Mouse (Mus musculus) lung, adult 2 months (tissue): ENCODE data around the gene Oas2. TPM values are rescaled to one million over a fixed set of nuclear protein-coding genes. Genes with fewer than 3 reads are reported as not detected.

ENCODE experiments used
- DNase-seq: peaks from one replicate; pipeline ENCODE4 v3.0.0; 2022
- H3K4me1 ChIP-seq: fragments of 200-500 bp; 2 replicates; pipeline ENCODE4 v1.6.1; 2011; ENCODE audit warnings: low read length; ENCODE audit not compliant: control insufficient read depth, insufficient read depth
- H3K4me3 ChIP-seq: fragments of 200-500 bp; replicated peaks from 2 replicates; pipeline ENCODE3; 2011; ENCODE audit warnings: low read depth, mild to moderate bottlenecking, control low read depth, low read length; ENCODE audit errors: extremely low read depth
- CTCF ChIP-seq: fragments of 200-500 bp; IDR thresholded peaks from 2 replicates; pipeline ENCODE4 v1.5.1; 2011; ENCODE audit warnings: mild to moderate bottlenecking, low read length, control low read depth; ENCODE audit not compliant: insufficient read depth
- POLR2A ChIP-seq: fragments of 200-500 bp; IDR thresholded peaks from 2 replicates; pipeline ENCODE4 v1.6.1; 2011; ENCODE audit warnings: low read depth, mild to moderate bottlenecking, control low read depth, low read length, borderline replicate concordance; ENCODE audit errors: extremely low read depth
- WGBS: fragments of 180-500 bp; shearing (Covaris S2); methylation state at CpG from one replicate; pipeline ENCODE4 v1.1.7; 2018; 5-methylcytosine and 5-hydroxymethylcytosine counted together
- polyA plus RNA-seq: library from polyadenylated mRNA; depleted of rRNA; stranded (reverse); fragments of >200 nt; gene quantifications from 2 replicates; pipeline ENCODE4 v1.2.3, GENCODE M21; 2012

Oas2 gene
- polyA plus RNA-seq, 1 experiment = 4.5 TPM

DNA sequence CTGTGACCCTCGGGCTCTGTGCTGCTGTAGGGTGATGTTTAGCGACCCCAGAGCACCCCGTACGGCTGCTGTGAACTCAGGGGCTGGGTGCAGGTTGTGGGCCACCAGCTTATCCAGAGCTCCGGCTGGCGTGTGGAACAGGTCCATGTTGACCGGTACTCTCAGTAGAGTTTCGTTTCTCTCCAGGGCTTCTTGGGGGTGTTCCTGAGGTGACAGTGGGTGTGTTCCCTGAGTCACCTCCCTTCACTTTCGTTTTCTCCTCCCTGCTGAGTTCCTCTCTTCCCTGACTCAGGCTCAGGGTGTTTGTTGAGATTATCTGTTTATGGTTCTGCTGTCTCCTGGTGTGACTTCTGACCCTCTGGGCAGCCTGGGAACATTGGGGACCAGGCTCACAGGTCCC lies 27.8 kb upstream of the Oas2 start, which contains the start of gene Oas3:
Gene Oas3, minus strand, starts transcription at position 184 of the 400 bp plus-strand sequence.
- TF ChIP-seq CTCF (no peak), POLR2A (no peak)
- 53% methylated on average over 9 of the region's 9 CpGs for WGBS
- DNase-seq = no peak
- H3K4me3 ChIP-seq = peak within 1 kb of the TSS; percentile 4
- peaks cover 4% of the 10 kb centered on the region; the same call in 1 of the 2 replicates for H3K4me1 ChIP-seq

GRCm38 (mm10) chr5:120776801-120777200 lies 27.1 kb upstream of the Oas2 start:
- no peak for TF ChIP-seq CTCF
- TF ChIP-seq POLR2A = no peak
- 74% methylated on average over 5 of the region's 5 CpGs for WGBS
- Histone ChIP-seq H3K4me3 (no peak overlapping the region), H3K4me1 (peaks cover 4% of the 10 kb centered on the region; the same call in 1 of the 2 replicates)
- no peak for DNase-seq

DNA sequence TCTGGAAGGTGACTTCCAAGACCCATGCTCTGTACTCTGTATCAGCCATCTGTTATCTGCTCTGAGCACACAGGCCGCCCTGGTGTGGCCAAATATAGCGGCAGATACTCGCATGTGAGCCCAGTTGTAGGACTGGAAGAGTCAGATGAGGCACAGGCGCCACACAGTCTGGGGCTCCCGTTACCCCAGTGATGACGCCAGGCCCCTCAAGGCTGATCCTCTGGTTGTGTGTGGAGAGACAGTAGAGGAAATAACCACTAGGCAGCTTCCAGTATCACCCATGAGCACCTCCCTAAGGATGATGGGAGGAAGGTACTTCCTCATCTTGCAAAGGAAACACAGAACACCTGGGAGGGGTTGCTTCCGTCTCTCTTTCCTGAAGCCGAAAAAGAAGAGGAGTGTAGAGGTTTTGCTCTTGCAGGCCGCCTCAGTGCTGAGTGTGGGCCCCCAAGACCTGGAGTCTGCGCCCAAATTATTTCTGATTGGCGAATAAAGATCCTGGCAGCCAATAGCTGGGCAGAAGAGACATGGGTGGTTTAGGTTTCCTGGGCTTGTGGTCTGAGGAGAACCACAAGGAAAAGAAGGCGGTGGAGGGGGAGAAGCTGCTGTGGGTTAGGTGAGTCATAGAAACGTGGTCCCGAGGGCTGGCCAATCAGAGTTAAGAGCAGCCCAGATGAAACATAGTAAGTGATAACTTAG lies 25.8 kb upstream of the Oas2 start:
- 62% methylated on average over 14 of the region's 14 CpGs for WGBS
- TF ChIP-seq POLR2A (no peak), CTCF (no peak)
- no peak for DNase-seq
- Histone ChIP-seq H3K4me1 (peaks cover 4% of the 10 kb centered on the region; the same call in 1 of the 2 replicates), H3K4me3 (no peak overlapping the region)

DNA sequence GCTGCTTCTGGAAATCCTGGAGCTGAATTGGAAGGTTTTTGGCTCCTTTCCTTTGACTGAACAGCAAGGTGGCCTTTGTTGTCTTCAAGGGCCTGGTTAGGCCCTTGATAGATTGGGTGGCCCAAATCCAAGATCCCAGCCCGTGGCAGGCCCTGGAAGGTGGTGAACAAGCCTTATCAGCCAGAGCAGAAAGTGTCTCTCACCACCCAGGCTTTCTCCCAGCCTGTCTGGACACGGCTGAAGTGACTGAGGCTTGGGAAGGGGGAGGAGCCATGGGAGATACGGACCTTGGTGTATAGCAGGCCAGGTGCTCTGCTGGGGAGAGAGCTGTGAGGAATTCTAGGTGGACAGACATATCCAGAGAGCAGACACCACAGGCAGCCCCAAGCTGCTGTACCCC lies 19.7 kb upstream of the Oas2 start:
- WGBS = 50% methylated on average over 3 of the region's 3 CpGs
- no peak for DNase-seq
- Histone ChIP-seq H3K4me1 (no peaks in the 10 kb centered on the region), H3K4me3 (no peak overlapping the region)
- no peak for TF ChIP-seq POLR2A
- no peak for TF ChIP-seq CTCF

- 64% methylated on average over 8 of the region's 8 CpGs for whole genome bisulfite sequencing
- no peak for TF ChIP-seq POLR2A
- DNase-seq = no peak
- no peaks in the 10 kb centered on the region for H3K4me1 ChIP-seq
- no peak overlapping the region for H3K4me3 ChIP-seq
Observed at GRCm38 (mm10) chr5:120765010-120765409, 15.4 kb upstream of the Oas2 start.

DNA sequence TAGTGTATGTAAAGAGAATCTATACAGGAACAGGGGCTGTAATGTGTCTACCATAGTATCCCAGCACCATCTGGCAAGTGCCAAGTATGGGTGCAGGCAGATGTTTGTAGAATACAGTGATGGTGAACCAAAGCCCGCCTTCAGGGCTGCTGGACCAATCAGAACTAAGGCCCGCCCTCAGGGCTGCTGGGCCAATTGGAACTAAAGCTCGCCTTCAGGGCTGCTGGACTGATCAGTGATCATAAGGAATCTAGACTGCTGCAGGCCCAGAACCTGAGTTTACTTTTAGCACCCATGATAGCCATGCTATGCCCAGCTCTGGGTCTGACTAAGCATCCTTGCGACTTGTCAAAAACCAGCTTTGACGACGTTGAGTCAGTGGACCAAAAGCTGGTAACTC lies 12.2 kb upstream of the Oas2 start:
- Histone ChIP-seq H3K4me1 (no peaks in the 10 kb centered on the region), H3K4me3 (no peak overlapping the region)
- TF ChIP-seq POLR2A = no peak
- no peak for TF ChIP-seq CTCF
- WGBS = 33% methylated on average over 6 of the region's 6 CpGs
- DNase-seq = no peak

- WGBS = 86% methylated on average over 4 of the region's 4 CpGs
- H3K4me1 ChIP-seq = no peaks in the 10 kb centered on the region
- DNase-seq = no peak
- no peak for TF ChIP-seq CTCF
- no peak for TF ChIP-seq POLR2A
- H3K4me3 ChIP-seq = no peak overlapping the region
Observed at GRCm38 (mm10) chr5:120754215-120754614, 4.6 kb upstream of the Oas2 start.

DNA sequence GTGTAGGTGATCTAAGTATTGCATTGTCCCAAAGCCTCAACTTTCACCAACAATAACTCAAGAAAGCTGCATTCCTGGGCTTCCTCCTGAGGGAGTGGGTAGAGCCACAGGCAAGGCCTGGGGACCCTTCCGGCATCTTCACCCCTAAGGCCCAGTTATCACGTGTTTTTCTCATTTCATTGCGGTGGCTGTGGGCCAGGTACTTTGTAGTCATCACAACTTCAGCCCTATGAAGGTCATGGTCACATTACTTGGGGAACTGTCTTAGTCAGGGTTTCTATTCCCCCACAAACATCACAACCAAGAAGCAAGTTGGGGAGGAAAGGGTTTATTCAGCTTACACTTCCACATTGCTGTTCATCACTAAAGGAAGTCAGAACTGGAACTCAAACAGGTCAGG lies 3.1 kb upstream of the Oas2 start:
- no peak overlapping the region for H3K4me3 ChIP-seq
- WGBS = 66% methylated on average over 3 of the region's 3 CpGs
- no peak for DNase-seq
- TF ChIP-seq POLR2A (no peak), CTCF (no peak)
- no peaks in the 10 kb centered on the region for H3K4me1 ChIP-seq

- Histone ChIP-seq H3K4me1 (no peaks in the 10 kb centered on the region), H3K4me3 (no peak overlapping the region)
- no peak for DNase-seq
- 77% methylated on average over 3 of the region's 3 CpGs for WGBS
- TF ChIP-seq POLR2A = no peak
- TF ChIP-seq CTCF = no peak
Observed at GRCm38 (mm10) chr5:120751206-120751605, 1.6 kb upstream of the Oas2 start.

DNA sequence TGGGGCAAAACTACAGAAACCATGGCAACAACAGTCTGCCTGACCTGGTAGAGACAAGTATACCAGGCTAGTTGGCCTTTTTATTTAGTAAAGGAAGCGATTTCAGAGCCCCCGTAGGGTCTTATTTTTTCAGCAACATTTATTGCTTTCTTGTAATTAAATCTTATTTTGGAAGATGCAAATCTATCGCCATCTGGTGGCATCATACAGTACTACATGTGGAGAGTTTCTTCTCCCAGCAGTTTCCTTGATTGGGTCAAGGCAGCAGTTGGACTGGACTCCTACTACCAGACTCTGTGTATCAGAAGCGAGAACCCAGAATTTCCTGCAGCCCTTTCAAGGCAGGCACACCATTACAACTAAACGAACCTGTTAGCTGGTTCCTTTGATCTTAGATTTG lies 3.2 kb downstream of the Oas2 start:
- TF ChIP-seq CTCF (0 out of 2 replicates have a peak, but pooled peaks have one; percentile 4), POLR2A (no peak)
- Histone ChIP-seq H3K4me1 (no peaks in the 10 kb centered on the region), H3K4me3 (no peak overlapping the region)
- 5% methylated on average over 5 of the region's 5 CpGs for WGBS
- peak; percentile 6 for DNase-seq
